Mouse (Mus musculus): Measurements from ENCODE around the gene Pou3f3.

- TF ChIP-seq GATA1 (IDR thresholded peaks at IDR 0.05; ENCODE audit: borderline replicate concordance, low read length) (no peak), FLI1 (IDR thresholded peaks at IDR 0.05; ENCODE audit: low read length) (no peak)
Observed at GRCm38 (mm10) chr1:42698584-42699333, 3.2 kb downstream of the Pou3f3 start.

Data from megakaryocyte, embryonic 14.5 days (primary cell).